Mouse (Mus musculus) kidney, adult 2 months (tissue): Measurements from ENCODE around the gene Prdx2. TPM values are rescaled to one million over a fixed set of nuclear protein-coding genes. Genes with fewer than 3 reads are reported as not detected.
A peak's percentile ranks its signal among the peaks of the same experiment; 100 is the strongest.

ENCODE experiments used
- DNase-seq: peaks from one replicate; pipeline ENCODE4 v3.0.0; 2021
- H3K27ac ChIP-seq: fragments of 200-500 bp; 2 replicates; pipeline ENCODE4 v1.5.1; 2012; ENCODE audit warnings: low read depth, low read length, control low read depth, inconsistent platforms; ENCODE audit not compliant: insufficient read depth
- H3K27me3 ChIP-seq: fragments of 200-500 bp; replicated peaks from 2 replicates; pipeline ENCODE4 v1.6.1; 2012; ENCODE audit warnings: mild to moderate bottlenecking, moderate library complexity, low read length, inconsistent platforms; ENCODE audit not compliant: control insufficient read depth, insufficient read depth
- H3K36me3 ChIP-seq: fragments of 200-500 bp; 2 replicates; pipeline ENCODE4 v1.6.1; 2012; ENCODE audit warnings: mild to moderate bottlenecking, moderate library complexity, low read length, inconsistent platforms; ENCODE audit not compliant: control insufficient read depth, insufficient read depth
- H3K4me1 ChIP-seq: fragments of 200-500 bp; 2 replicates; pipeline ENCODE4 v1.6.1; 2011; ENCODE audit warnings: low read length; ENCODE audit not compliant: control insufficient read depth, insufficient read depth
- H3K4me3 ChIP-seq: fragments of 200-500 bp; 2 replicates; pipeline ENCODE4 v1.5.1; 2011; ENCODE audit warnings: mild to moderate bottlenecking, low read depth, low read length, control low read depth; ENCODE audit not compliant: insufficient read depth
- CTCF ChIP-seq: fragments of 200-500 bp; conservative IDR thresholded peaks from 2 replicates; pipeline ENCODE4 v1.5.1; 2011; ENCODE audit warnings: low read depth, mild to moderate bottlenecking, control low read depth, low read length, moderate library complexity, mixed read lengths; ENCODE audit not compliant: insufficient read depth, insufficient read length
- POLR2A ChIP-seq: fragments of 200-500 bp; IDR thresholded peaks from one replicate; pipeline ENCODE4 v1.6.1; 2011; ENCODE audit warnings: low read depth, low read length, control low read depth
- WGBS: fragments of 180-500 bp; shearing (Covaris S2); methylation state at CpG from one replicate; pipeline ENCODE4 v1.1.7; 2018; 5-methylcytosine and 5-hydroxymethylcytosine counted together
- polyA plus RNA-seq: library from polyadenylated mRNA; depleted of rRNA; stranded (reverse); fragments of >200 nt; gene quantifications from 2 replicates; pipeline ENCODE4 v1.2.3, GENCODE M21; 2012

The Prdx2 gene
- polyA plus RNA-seq, 1 experiment = 376 TPM

DNA sequence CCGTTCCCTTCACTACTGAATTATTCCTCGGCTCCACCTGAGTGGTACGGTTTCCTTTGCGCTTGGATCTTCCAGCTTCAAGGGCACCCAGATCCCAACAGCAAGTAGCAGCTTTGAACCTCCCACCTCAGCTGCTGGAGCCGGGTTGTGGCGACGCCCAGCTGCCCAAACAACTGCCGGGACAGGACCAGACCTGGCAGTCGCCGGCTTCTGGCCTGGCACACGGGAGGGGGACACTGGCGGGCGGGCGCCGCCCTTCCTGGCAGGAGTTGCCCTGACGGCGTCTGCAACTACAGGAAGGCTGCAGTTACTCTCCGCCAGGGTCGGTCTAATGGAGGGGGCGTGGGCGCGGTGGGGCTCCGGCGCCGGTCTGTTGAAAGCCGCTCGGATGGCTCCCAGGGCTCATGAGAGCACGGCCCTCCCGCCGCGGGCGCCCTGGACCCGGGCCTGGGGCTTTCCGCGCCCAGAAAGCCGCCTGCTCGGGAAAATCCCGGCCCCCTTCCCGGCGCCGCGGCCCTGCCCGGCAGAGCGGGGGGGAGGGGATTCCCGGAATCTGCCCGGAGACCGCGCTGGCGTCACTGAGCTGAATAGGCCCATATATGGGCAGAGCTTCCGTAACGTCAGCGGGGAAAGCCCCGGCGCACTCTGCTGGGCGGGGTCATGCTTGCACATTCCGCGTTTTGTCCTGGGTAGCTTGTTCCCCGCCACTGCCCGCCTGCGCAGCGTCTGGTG lies 6.8 kb downstream of the Prdx2 start:
- Histone ChIP-seq H3K4me1 (peaks cover 27% of the 10 kb centered on the region), H3K4me3 (peak overlapping the region; percentile 43), H3K27me3 (no peaks in the 10 kb centered on the region), H3K27ac (peak overlapping the region; percentile 94), H3K36me3 (no peaks in the 10 kb centered on the region)
- TF ChIP-seq CTCF (no peak), POLR2A (peak; percentile 57)
- DNase-seq = peak; percentile 98
- under 1% methylated on average over 61 of the region's 61 CpGs for WGBS

DNA sequence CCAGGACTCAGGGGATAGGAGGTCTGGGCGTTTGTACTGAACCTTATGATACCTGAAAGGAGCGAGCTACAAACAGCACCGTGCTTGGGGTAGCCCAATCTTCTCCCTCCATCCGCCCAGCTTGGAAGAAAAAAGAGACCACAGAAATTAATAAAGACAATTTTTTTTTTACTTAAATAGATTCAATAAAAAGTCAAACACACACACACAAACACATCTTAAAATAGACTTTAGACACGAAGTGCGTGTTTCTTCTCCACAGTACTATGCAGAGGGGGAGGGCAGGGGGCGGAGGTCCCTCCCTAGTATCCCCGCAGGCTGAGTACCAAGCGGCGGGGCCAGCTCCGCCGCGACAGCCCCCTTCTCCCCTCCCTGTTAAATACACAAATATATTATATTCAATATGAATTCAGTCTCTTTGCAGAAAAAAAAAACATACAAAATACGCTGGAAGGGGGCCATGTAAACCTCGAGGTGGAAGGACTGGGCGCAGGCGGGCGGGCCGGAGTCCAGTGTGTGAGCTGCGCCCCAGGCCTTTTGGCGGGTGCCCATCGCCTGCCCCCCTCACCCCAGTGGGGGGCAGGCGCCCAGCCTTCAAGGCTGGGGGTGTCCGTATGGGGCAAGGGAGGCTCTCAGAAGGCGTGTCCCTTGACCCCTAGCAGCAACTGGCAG lies 7.5 kb downstream of the Prdx2 start:
- H3K4me3 ChIP-seq = peak overlapping the region; percentile 43
- H3K27ac ChIP-seq = peak overlapping the region; percentile 94
- no peaks in the 10 kb centered on the region for H3K36me3 ChIP-seq
- TF ChIP-seq CTCF (no peak), POLR2A (no peak)
- 1% methylated on average over 25 of the region's 25 CpGs for WGBS
- DNase-seq = no peak
- no peaks in the 10 kb centered on the region for H3K27me3 ChIP-seq
- H3K4me1 ChIP-seq = peaks cover 33% of the 10 kb centered on the region

DNA sequence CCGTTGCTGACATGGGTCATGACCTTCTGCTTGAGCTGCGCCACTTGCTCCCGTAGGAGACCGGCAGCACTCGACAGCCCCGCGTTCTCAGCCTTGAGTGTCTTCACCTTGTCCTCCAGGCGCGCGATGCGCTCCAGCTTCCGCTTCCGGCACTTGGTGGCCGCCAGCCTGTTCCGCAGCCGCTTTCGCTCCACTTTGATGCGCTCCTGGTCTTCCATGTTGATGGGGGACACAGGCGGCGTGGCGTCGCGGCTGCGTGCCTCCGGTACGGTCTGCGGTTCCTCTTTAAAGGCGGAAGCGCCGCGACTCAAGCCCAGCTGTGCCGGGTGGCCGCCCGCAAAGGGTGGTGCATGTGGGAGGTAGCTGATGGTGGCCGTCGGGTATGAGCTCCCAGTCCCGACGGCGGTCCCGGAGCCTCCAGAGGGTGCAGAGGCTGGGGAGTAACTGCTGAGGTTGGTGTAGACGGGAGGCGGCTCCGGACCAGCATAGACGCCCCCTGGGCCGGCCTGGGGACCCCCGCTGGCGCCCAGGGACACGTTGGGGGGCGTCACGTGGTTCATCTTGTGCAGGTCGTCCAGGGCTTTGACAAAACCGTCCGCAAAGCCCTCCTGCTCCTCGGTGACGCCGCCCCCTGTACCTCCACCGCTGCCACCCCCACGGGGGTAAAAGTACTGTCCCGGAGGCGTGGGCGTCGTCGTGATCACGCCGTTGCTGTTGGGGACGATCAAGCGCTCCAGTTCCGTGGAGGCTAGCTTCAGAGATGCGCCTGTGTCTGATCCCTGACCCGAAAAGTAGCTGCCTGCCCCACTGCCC lies 8.3 kb downstream of the Prdx2 start:
- Histone ChIP-seq H3K27ac (peak overlapping the region; percentile 94), H3K4me1 (peaks cover 40% of the 10 kb centered on the region), H3K36me3 (no peaks in the 10 kb centered on the region), H3K27me3 (no peaks in the 10 kb centered on the region), H3K4me3 (peak overlapping the region; percentile 43)
- TF ChIP-seq POLR2A (peak; percentile 20), CTCF (no peak)
- DNase-seq = peak; percentile 75
- WGBS = under 1% methylated on average over 70 of the region's 70 CpGs

DNA sequence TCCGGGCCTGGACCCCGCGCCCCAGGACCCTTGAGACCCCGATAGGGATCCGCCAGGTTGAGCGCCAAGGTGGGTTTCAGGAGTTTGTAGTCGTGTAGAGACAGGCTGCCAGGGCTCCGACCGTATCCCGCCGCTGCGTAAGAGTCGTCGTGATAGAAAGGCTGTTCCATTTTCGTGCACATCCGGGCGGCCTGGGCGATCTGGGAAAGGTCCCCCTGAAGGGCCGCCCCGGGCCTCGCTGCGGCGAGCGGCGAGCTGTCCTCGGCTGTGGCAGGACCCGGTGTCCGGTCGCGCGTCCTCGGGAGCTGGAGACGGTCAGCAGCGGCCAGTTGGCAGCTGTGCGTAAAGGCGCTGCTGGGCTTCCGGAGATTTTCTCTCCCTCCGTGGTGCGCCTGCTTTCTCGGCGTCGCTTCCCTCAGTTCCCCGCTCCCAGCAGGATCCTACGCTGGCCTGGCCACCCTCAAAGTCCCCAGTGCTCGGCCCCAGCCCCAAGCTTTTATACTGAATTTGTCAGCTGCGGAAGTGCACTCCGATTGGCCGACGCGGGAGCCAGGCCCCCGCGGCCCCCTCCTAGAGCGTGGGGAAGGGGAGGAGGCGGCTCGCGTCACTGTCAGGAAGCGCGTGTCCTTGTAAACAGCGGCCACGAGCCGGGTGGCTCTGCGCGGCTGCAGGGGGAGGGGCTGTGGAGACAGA lies 9.0 kb downstream of the Prdx2 start, which contains the start of gene Junb:
Gene Junb (minus strand): TSS at position 471 of the 693 bp plus-strand sequence.
- H3K27ac ChIP-seq = peak within 1 kb of the TSS; percentile 96
- DNase-seq = peak; percentile 98
- TF ChIP-seq CTCF (no peak), POLR2A (peak; percentile 100)
- H3K4me1 ChIP-seq = peaks cover 43% of the 10 kb centered on the region
- WGBS = under 1% methylated on average over 63 of the region's 63 CpGs
- peak within 1 kb of the TSS; percentile 43 for H3K4me3 ChIP-seq
- H3K36me3 ChIP-seq = no peaks in the 10 kb centered on the region
- no peaks in the 10 kb centered on the region for H3K27me3 ChIP-seq

DNA sequence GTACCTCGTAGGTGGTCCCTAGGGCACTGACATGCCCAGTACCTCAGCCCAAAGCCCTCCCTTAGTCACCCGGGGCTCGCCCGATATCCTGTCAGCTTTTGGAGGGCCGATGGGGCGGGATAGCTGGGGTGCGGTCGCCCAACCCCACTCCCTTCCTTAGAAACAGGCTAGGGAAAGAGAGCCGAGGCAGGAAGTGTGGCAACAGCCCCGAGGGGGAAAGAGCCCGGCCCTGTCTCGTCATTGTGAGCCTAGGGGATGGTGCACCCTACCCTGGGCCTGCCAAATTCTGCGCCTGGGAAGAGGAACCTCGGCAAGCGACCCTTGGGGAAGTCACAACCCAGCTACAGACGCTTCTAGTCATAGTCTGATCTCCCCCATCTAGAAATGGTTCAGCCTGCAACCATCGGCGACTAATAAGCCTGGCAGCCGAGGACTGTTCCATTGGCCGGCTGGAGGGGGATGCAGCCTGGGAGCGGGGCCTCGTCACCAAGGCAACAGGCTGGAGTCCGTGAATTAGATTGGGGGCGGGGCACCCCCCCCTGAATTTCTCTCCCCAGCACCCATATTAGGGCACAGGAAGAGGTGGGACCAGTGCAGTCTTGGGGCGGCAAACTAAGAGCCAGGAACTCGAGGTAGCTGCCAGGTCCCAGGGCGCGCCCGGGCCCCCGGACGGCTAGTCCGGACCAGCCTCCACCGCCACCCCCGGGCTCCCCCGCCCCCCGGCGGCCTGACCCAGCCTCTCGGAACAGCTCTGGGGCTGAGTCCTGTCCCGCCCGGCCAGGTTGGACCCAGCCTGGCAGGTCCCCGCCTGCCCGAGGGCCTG lies 10.4 kb downstream of the Prdx2 start:
- H3K27me3 ChIP-seq = no peaks in the 10 kb centered on the region
- peak overlapping the region; percentile 98 for H3K27ac ChIP-seq
- H3K36me3 ChIP-seq = no peaks in the 10 kb centered on the region
- DNase-seq = peak; percentile 98
- WGBS = under 1% methylated on average over 42 of the region's 42 CpGs
- peaks cover 48% of the 10 kb centered on the region for H3K4me1 ChIP-seq
- no peak for TF ChIP-seq CTCF
- peak; percentile 22 for TF ChIP-seq POLR2A
- peak overlapping the region; percentile 30 for H3K4me3 ChIP-seq
